Mouse (Mus musculus) forelimb bud, embryonic 11.5 days (tissue): Measurements from ENCODE around the gene Rnf149.

Source experiments
- DNase-seq: peaks from one replicate; pipeline ENCODE4 v3.0.0-alpha.2; 2012; ENCODE audit warnings: low read depth, low spot score

The Rnf149 gene

GRCm38 (mm10) chr1:39530258-39530943, 46.8 kb downstream of the Rnf149 start:
- peak; percentile 73 for DNase-seq

DNA sequence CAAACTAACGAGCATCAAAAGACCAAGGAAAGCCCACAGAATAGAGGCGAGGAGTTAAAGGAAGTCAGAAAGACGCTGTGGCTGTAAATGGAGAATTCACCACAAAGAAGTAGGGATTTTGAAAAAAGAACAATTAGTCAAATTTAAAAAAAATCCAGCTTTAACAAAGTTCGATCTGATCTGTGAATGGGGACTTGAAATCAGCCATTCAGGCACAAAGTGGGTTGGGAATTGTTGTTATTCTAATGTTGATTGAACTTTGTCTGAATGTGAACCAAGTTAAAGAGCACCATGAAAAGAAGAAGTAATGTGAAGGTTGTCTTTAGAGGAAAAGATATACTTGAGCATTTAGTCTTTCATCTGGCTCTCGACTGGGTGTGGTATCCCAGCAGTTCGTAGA, 48.9 kb downstream of the Rnf149 start:
- no peak for DNase-seq

DNA sequence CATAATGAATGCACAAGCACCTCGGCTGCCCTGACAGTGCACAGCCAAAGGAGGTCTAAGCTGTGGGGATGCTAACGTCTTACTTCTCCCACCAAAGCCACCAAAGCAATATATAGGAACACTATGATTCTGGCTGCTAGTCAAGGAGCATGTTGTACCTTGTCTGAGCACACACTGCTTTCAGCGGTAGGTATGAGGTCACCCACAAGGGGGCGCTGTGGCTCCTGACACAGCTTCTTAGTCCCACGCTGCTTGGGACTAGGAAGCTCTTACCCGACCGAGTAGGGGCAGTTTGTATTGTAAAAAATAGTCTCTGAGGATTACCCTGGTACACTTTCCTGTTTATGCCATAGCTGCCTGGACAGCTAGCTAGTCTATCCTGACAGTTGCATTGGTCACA, 49.8 kb downstream of the Rnf149 start:
- DNase-seq = peak; percentile 79

- DNase-seq = no peak
Observed at GRCm38 (mm10) chr1:39526371-39527167, 50.6 kb downstream of the Rnf149 start.

GRCm38 (mm10) chr1:39525763-39526162, 51.4 kb downstream of the Rnf149 start:
- no peak for DNase-seq

- DNase-seq = peak; percentile 43
Observed at GRCm38 (mm10) chr1:39522519-39522918, 54.7 kb downstream of the Rnf149 start.

- no peak for DNase-seq
Observed at GRCm38 (mm10) chr1:39521326-39521725, 55.9 kb downstream of the Rnf149 start.

- no peak for DNase-seq
Observed at GRCm38 (mm10) chr1:39515303-39515991, 61.8 kb downstream of the Rnf149 start.

- no peak for DNase-seq
Observed at GRCm38 (mm10) chr1:39512183-39512582, 65.0 kb downstream of the Rnf149 start.

- DNase-seq = no peak
Observed at GRCm38 (mm10) chr1:39511775-39512174, 65.4 kb downstream of the Rnf149 start.

DNA sequence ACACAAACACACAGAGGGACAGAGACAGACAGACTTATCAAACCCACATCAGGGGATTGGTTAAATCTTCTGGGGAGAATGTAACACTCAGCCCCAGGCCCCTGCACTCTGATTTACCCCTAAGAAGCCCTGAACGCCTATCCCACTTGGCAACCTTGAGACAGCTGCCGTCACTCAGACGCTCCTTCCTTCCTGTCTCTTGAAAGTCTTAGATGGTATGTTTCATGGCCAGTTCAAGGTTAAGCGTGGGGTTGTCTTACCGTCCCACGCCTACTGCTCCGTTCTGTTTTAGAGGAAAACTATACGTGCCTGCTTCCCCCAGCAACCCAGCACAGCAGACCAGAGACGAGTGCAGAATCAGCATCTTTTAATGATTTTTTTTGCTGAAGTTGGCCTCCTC, 71.6 kb downstream of the Rnf149 start:
- no peak for DNase-seq

DNA sequence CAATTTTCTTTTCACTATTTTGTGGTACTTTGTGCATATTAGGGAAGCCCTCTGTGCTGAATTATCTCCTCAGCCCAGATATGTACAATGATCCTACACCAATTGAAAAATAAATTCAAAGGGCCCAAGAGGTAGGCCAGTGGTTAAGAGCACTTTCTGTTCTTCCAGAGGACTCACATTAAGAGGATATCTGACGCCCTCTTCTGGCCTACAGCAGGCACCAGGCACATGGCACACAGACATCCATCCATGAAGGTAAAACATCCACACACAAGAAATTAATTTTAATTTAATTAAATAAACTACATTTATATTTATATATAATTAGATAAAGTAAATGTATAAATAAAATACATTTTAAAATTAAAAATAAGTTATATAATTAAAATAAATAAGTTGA, 72.9 kb downstream of the Rnf149 start:
- DNase-seq = no peak

DNA sequence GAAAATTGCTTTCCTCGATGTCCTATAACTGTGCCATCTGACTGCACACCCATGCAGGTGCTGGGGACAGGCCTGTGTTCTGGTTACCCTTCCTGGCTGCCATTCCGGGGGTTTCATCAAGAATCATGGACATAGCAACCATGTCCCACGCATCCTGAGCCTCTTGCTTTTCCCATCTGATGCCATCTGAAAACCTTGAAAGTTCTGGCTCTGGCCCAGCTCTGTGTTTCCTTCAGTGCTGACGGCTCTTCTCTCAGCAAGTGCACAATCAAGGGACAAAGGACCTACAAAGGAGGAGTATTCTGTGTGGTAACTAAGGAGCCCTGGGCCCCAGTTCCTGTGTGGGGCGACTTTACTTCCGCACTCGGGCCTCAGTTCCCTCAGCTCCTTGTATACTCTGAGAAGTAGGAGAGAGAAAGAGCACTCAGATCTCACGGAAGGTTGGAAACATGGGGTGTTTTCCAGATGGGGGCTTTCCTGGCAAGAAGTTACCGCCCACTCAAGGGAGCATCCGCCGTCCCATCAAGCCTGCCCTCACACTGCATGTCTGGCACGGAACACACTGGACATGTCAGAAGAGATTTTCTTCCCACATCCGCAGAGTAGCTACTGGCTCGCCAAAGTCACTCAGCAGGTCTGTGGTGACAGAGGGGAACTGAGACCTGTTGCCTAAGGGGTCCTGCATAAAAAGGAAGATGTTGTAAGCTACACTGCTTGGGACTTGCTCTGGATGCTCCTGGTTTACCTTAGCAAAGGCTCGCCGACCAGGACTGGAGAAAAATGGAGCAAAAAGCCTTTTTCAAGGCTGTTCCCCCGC, 74.2 kb downstream of the Rnf149 start:
- no peak for DNase-seq
